Mouse (Mus musculus) heart, embryonic 11.5 days (tissue): ENCODE results near the gene Flywch1. TPM values are rescaled to one million over a fixed set of nuclear protein-coding genes. Genes with fewer than 3 reads are reported as not detected.

ENCODE experiments used
- ATAC-seq: fragments of 200-750 bp; cut with Nextera tagmentation; replicated peaks from 2 replicates; pipeline ENCODE4 v1.8.0; 2017; ENCODE audit warnings: moderate library complexity; ENCODE audit not compliant: insufficient number of reproducible peaks, low FRiP score, low TSS enrichment
- H3K27ac ChIP-seq: fragments of 300-500 bp; sonication (generic); 2 replicates; pipeline ENCODE4 v1.5.1; 2014; ENCODE audit warnings: mild to moderate bottlenecking, low read depth, low read length
- H3K27me3 ChIP-seq: fragments of 300-500 bp; sonication (generic); 2 replicates; pipeline ENCODE4 v1.6.1; 2014; ENCODE audit warnings: mild to moderate bottlenecking, low read length, mixed read lengths; ENCODE audit not compliant: control insufficient read depth, insufficient read depth
- H3K36me3 ChIP-seq: fragments of 300-500 bp; sonication (generic); 2 replicates; pipeline ENCODE4 v1.6.1; 2014; ENCODE audit warnings: mild to moderate bottlenecking, low read length, moderate library complexity, mixed read lengths; ENCODE audit not compliant: control insufficient read depth, insufficient read depth
- H3K4me1 ChIP-seq: fragments of 300-500 bp; sonication (generic); 2 replicates; pipeline ENCODE4 v1.6.1; 2014; ENCODE audit warnings: low read length; ENCODE audit not compliant: control insufficient read depth, insufficient read depth
- H3K4me2 ChIP-seq: fragments of 300-500 bp; sonication (generic); 2 replicates; pipeline ENCODE4 v1.6.1; 2014; ENCODE audit warnings: mild to moderate bottlenecking, moderate library complexity
- H3K4me3 ChIP-seq: fragments of 300-500 bp; sonication (generic); 2 replicates; pipeline ENCODE4 v1.5.1; 2014; ENCODE audit warnings: low read depth, low read length
- H3K9ac ChIP-seq: fragments of 300-500 bp; sonication (generic); 2 replicates; pipeline ENCODE4 v1.6.1; 2014; ENCODE audit warnings: mild to moderate bottlenecking, low read depth, low read length, moderate library complexity
- H3K9me3 ChIP-seq: fragments of 300-500 bp; sonication (generic); replicated peaks from 2 replicates; pipeline ENCODE4 v1.6.1; 2016; ENCODE audit warnings: low read length; ENCODE audit not compliant: control insufficient read depth
- WGBS: fragments of 180-500 bp; shearing (Covaris S2); extraction: QIAGEN DNeasy Blood & Tissue Kit; methylation state at CpG from one replicate; pipeline ENCODE4 v1.1.7; 2014; ENCODE audit not compliant: insufficient replicate concordance; 5-methylcytosine and 5-hydroxymethylcytosine counted together
- polyA plus RNA-seq: library from polyadenylated mRNA; unstranded; fragments of >200 nt; fragmentation: Nextera tagmentation; extraction: Ambion mirVana; gene quantifications from 2 replicates; pipeline ENCODE4 v1.2.1, GENCODE M21; 2014

The Flywch1 gene
- polyA plus RNA-seq, 1 experiment from 2014 or later, result 60.5 TPM

DNA sequence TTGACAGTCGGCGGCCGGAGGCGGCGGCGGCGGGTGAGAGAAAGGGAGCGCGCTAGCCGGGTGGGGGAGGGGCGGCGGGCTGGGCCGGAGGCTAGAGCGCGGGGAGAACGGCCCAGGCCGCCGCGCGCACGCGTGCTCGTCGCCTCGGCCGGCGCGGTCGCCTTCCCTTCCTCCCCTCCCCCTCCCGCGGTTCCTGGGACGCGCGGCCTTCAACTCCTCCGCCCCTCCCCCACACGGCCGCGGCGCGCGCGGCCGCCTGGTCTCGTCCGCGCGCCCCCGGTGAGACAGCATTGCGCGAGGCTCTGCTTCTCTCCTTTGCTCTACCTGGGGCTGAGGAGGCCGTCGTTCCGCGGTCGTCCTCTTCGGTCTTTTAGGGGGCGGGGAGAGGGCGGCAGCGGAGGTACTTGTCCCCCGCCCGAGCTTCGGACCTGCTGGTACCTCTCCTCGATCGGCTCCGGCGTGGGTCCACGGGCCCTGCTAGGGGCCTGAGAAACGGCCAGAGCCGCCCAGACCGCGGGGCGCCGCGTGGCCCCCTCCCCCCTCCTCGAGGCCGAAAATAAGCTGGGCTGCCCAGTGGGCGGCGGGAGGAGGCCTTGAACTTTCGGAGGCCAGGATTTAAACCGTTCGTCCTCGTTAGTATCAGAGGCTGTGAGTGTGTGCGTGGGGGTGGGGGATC, 32.1 kb upstream of the Flywch1 start:
- H3K27ac ChIP-seq, result peak overlapping the region; percentile 97
- H3K4me2 ChIP-seq, result peak overlapping the region; percentile 88
- H3K4me1 ChIP-seq, result peaks cover 19% of the 10 kb centered on the region
- under 1% methylated on average over 43 of the region's 83 CpGs for WGBS
- peak overlapping the region; percentile 98 for H3K9ac ChIP-seq
- ATAC-seq, result peak; percentile 78
- peak overlapping the region; percentile 96 for H3K4me3 ChIP-seq
- H3K27me3 ChIP-seq, result no peaks in the 10 kb centered on the region
- no peaks in the 10 kb centered on the region for H3K9me3 ChIP-seq
- peaks cover 7% of the 10 kb centered on the region for H3K36me3 ChIP-seq

GRCm38 (mm10) chr17:23802746-23803365, 31.5 kb upstream of the Flywch1 start:
- Histone ChIP-seq H3K4me1 (peaks cover 19% of the 10 kb centered on the region), H3K27me3 (no peaks in the 10 kb centered on the region), H3K4me3 (peak overlapping the region; percentile 96), H3K27ac (peak overlapping the region; percentile 97), H3K9ac (peak overlapping the region; percentile 98), H3K9me3 (no peaks in the 10 kb centered on the region), H3K36me3 (peaks cover under 1% of the 10 kb centered on the region; the same call in 1 of the 2 replicates), H3K4me2 (peak overlapping the region; percentile 88)
- WGBS, result under 1% methylated on average over 60 of the region's 60 CpGs
- ATAC-seq, result peak; percentile 98

GRCm38 (mm10) chr17:23801627-23802026, 30.2 kb upstream of the Flywch1 start:
- 92% methylated on average over 10 of the region's 10 CpGs for WGBS
- Histone ChIP-seq H3K27ac (no peak overlapping the region), H3K9ac (no peak overlapping the region), H3K36me3 (no peaks in the 10 kb centered on the region), H3K27me3 (no peaks in the 10 kb centered on the region), H3K4me2 (no peak overlapping the region), H3K4me1 (peaks cover 15% of the 10 kb centered on the region), H3K9me3 (no peaks in the 10 kb centered on the region), H3K4me3 (no peak overlapping the region)
- no peak for ATAC-seq

- no peak overlapping the region for H3K4me2 ChIP-seq
- H3K9me3 ChIP-seq, result no peaks in the 10 kb centered on the region
- ATAC-seq, result no peak
- no peaks in the 10 kb centered on the region for H3K27me3 ChIP-seq
- no peaks in the 10 kb centered on the region for H3K36me3 ChIP-seq
- no peak overlapping the region for H3K9ac ChIP-seq
- no peak overlapping the region for H3K4me3 ChIP-seq
- H3K27ac ChIP-seq, result no peak overlapping the region
- whole genome bisulfite sequencing, result 68% methylated on average over 7 of the region's 7 CpGs
- H3K4me1 ChIP-seq, result no peaks in the 10 kb centered on the region
Measured at GRCm38 (mm10) chr17:23797316-23797715, 25.9 kb upstream of the Flywch1 start.

- peaks cover 5% of the 10 kb centered on the region; the same call in 1 of the 2 replicates for H3K4me1 ChIP-seq
- no peak overlapping the region for H3K9ac ChIP-seq
- H3K9me3 ChIP-seq, result no peaks in the 10 kb centered on the region
- H3K27me3 ChIP-seq, result no peaks in the 10 kb centered on the region
- H3K4me3 ChIP-seq, result no peak overlapping the region
- 91% methylated on average over 8 of the region's 8 CpGs for WGBS
- no peak overlapping the region for H3K27ac ChIP-seq
- H3K36me3 ChIP-seq, result no peaks in the 10 kb centered on the region
- no peak overlapping the region for H3K4me2 ChIP-seq
- no peak for ATAC-seq
Measured at GRCm38 (mm10) chr17:23795323-23795722, 23.9 kb upstream of the Flywch1 start.

DNA sequence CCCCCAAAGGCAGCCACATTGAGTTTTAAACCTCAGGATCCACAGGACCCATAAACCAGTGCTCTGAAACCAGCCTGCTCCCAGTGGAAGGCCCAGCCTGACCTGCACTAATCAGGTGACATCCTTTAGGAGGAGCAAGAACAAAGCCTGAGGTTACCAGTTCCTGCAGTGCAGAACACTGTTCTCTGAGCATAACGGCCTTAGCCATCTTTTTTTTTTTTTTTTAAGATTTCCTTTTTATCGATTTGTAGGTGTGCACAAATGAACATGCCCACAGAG, 19.6 kb upstream of the Flywch1 start:
- Histone ChIP-seq H3K4me1 (peaks cover 9% of the 10 kb centered on the region), H3K36me3 (no peaks in the 10 kb centered on the region), H3K27ac (peak overlapping the region; percentile 89; the same call in 1 of the 2 replicates), H3K9me3 (no peaks in the 10 kb centered on the region), H3K4me2 (peak overlapping the region; percentile 86), H3K9ac (peak overlapping the region; percentile 96; the same call in 1 of the 2 replicates), H3K27me3 (no peaks in the 10 kb centered on the region), H3K4me3 (peak overlapping the region; percentile 48)
- WGBS, result 49% methylated on average over 2 of the region's 2 CpGs
- no peak for ATAC-seq

DNA sequence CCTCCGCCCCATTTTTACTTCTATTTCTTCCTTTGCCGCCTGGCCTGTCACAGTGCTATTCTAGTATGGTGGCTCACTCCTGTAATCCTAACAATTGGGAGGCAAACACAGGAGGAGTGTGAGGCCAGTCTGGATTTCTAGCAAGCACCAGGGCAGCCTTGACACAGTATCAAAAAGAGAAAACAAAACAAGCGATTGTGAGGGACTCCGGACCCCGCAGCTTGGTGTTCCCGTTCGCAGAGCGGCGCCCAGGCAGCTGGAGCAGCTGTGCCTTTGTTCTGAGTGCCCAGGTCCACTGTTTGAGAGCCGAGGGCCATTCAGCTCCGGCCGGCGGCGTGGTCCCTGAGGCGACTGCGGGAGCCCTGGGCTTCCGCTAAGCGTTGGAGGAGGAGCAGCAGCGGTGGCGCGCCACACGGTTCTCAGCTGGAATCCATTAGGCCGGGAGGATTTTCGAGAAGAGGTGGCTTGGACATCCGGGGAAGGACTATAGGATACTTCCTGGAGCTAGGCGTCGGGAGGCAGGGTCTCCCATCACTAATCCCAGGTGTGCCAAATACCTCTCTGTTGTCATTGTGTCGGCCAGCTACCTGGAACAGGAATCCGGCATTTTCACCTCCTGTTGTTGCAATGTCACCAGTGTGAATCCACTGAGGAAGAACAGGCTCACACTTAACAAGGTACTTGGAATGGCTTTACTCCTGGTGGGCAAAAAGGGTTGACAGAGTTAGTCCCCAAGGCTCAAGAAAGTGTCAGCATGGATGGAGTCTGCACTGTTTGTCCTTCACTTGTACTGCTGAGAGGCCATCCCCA, 19.1 kb upstream of the Flywch1 start, which contains the start of gene Srrm2:
TSS of gene Srrm2 (plus strand) at position 264 of the 810 bp plus-strand sequence.
- Histone ChIP-seq H3K9me3 (no peaks in the 10 kb centered on the region), H3K9ac (peak within 1 kb of the TSS; percentile 96), H3K4me2 (peak within 1 kb of the TSS; percentile 86), H3K27me3 (no peaks in the 10 kb centered on the region), H3K36me3 (no peaks in the 10 kb centered on the region), H3K4me3 (peak within 1 kb of the TSS; percentile 48), H3K27ac (peak within 1 kb of the TSS; percentile 89), H3K4me1 (peaks cover 9% of the 10 kb centered on the region)
- 1% methylated on average over 29 of the region's 29 CpGs for WGBS
- peak; percentile 51; the same call in 1 of the 2 replicates for ATAC-seq

DNA sequence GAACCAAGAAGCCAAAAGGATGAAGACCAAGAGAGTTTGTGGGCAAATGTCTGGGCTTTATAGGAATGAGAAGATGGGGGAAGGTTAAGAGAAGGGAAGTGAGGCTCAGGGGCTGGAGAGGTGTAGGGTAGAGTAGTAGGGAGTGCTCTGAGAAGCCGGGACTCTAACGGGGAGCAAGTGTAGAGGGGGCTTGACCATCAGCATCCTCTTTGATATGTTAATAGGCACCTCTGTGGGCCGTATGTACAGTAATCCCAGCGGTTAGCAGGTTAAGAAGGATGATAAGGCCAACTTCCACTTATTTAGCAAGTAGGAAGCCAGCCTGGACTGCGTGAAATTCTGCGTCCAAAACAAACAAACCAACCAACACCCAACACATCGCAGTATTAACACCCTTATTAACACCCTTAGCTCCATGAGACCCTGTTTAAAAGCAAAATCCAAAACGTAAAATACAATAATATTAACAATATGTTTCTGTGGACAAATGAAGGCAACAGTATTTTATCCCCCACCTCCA, 18.4 kb upstream of the Flywch1 start:
- Histone ChIP-seq H3K4me1 (peaks cover 9% of the 10 kb centered on the region), H3K27ac (peak overlapping the region; percentile 89; the same call in 1 of the 2 replicates), H3K4me2 (peak overlapping the region; percentile 86), H3K9ac (peak overlapping the region; percentile 96), H3K9me3 (no peaks in the 10 kb centered on the region), H3K36me3 (no peaks in the 10 kb centered on the region), H3K4me3 (peak overlapping the region; percentile 48), H3K27me3 (no peaks in the 10 kb centered on the region)
- ATAC-seq, result no peak
- WGBS, result 13% methylated on average over 8 of the region's 8 CpGs
